Mouse (Mus musculus): ENCODE measurements around the gene Duoxa1. TPM values are rescaled to one million over a fixed set of nuclear protein-coding genes. Genes with fewer than 3 reads are reported as not detected.
"Not testable (repeated sequence)": the region's sequence is repeated elsewhere in the genome, so short reads cannot be mapped to it uniquely, and the experiment has no call there.

The Duoxa1 gene
- polyA plus RNA-seq, 1 experiment = 0.10 TPM

- TF ChIP-seq POLR2A (IDR thresholded peaks at IDR 0.05; ENCODE audit: extremely low read depth, insufficient read depth, low read length) (no peak), CTCF (IDR thresholded peaks at IDR 0.05; ENCODE audit: extremely low read depth, insufficient read depth, low read length) (no peak)
- Histone ChIP-seq H3K4me3 (ENCODE audit: insufficient read depth, low read length) (no peak overlapping the region), H3K27ac (ENCODE audit: insufficient read depth, low read length) (no peak overlapping the region), H3K4me1 (ENCODE audit: control insufficient read depth, insufficient read depth, low read length) (no peaks in the 10 kb centered on the region)
Measured at GRCm38 (mm10) chr2:122334170-122334569, 20.6 kb upstream of the Duoxa1 start.

DNA sequence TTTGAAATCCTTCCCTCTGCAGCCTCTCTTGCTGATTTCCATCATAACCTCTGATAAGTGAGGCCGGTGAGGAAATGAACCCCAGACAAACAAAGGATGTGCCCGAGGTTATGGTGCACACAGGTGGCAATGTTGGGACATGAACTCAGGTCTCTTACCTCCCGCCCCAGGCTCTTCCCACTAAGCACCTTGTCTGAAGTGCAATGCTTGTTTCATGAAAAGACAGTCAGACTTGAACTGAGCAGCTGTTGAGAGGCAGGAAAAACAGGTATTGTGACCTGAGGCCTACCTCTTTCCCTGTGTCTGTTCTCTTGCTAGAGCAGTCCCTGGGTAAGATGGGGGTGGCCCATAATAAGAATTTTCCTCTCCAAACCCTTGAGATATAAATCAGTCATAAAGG is 18.7 kb upstream of the Duoxa1 start:
- Histone ChIP-seq H3K4me1 (ENCODE audit: control insufficient read depth, insufficient read depth, low read length) (no peaks in the 10 kb centered on the region), H3K27ac (ENCODE audit: insufficient read depth, low read length) (no peak overlapping the region), H3K4me3 (ENCODE audit: insufficient read depth, low read length) (no peak overlapping the region)
- TF ChIP-seq CTCF (IDR thresholded peaks at IDR 0.05; ENCODE audit: extremely low read depth, insufficient read depth, low read length) = no peak
- TF ChIP-seq POLR2A (IDR thresholded peaks at IDR 0.05; ENCODE audit: extremely low read depth, insufficient read depth, low read length) = no peak

- not testable (repeated sequence) for H3K4me1 ChIP-seq (ENCODE audit: control insufficient read depth, insufficient read depth, low read length); H3K27ac ChIP-seq (ENCODE audit: insufficient read depth, low read length); H3K4me3 ChIP-seq (ENCODE audit: insufficient read depth, low read length)
Measured at GRCm38 (mm10) chr2:122330317-122330716, 16.8 kb upstream of the Duoxa1 start.

GRCm38 (mm10) chr2:122327986-122328385 is 14.5 kb upstream of the Duoxa1 start:
- Histone ChIP-seq H3K4me1 (ENCODE audit: control insufficient read depth, insufficient read depth, low read length) (no peaks in the 10 kb centered on the region), H3K27ac (ENCODE audit: insufficient read depth, low read length) (no peak overlapping the region), H3K4me3 (ENCODE audit: insufficient read depth, low read length) (no peak overlapping the region)
- TF ChIP-seq CTCF (IDR thresholded peaks at IDR 0.05; ENCODE audit: extremely low read depth, insufficient read depth, low read length) = no peak
- TF ChIP-seq POLR2A (IDR thresholded peaks at IDR 0.05; ENCODE audit: extremely low read depth, insufficient read depth, low read length) = no peak

- H3K27ac ChIP-seq (ENCODE audit: insufficient read depth, low read length) = no peak overlapping the region
Measured at GRCm38 (mm10) chr2:122325361-122325760, 11.8 kb upstream of the Duoxa1 start.

DNA sequence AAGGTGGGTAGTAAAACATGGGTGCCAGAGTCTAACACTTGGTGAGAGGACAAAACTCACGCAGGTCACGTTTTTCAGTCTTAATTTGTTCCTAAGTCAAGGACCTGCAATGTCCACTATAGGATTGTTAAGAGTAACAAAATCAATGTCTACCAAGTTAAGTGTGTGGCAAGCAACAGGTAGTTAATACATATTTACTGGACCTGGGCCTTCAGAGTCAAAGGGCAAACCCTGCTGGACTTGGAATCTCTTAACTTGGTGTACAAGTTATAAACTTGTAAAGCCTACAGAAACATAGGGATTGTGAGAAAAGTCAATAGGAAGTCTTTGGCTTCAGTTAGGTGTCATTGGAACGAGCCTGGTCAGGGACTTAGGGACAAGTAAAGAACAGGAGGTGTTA is 11.1 kb upstream of the Duoxa1 start:
- Histone ChIP-seq H3K4me1 (ENCODE audit: control insufficient read depth, insufficient read depth, low read length) (no peaks in the 10 kb centered on the region), H3K4me3 (ENCODE audit: insufficient read depth, low read length) (no peak overlapping the region), H3K27ac (ENCODE audit: insufficient read depth, low read length) (no peak overlapping the region)
- no peak for TF ChIP-seq POLR2A (IDR thresholded peaks at IDR 0.05; ENCODE audit: extremely low read depth, insufficient read depth, low read length)
- TF ChIP-seq CTCF (IDR thresholded peaks at IDR 0.05; ENCODE audit: extremely low read depth, insufficient read depth, low read length) = no peak

More at GRCm38 (mm10) chr2:122325361-122325760, 11.8 kb upstream of the Duoxa1 start:
- no peak for TF ChIP-seq CTCF (IDR thresholded peaks at IDR 0.05; ENCODE audit: extremely low read depth, insufficient read depth, low read length)
- TF ChIP-seq POLR2A (IDR thresholded peaks at IDR 0.05; ENCODE audit: extremely low read depth, insufficient read depth, low read length) = no peak
- Histone ChIP-seq H3K4me1 (ENCODE audit: control insufficient read depth, insufficient read depth, low read length) (no peaks in the 10 kb centered on the region), H3K4me3 (ENCODE audit: insufficient read depth, low read length) (no peak overlapping the region)

DNA sequence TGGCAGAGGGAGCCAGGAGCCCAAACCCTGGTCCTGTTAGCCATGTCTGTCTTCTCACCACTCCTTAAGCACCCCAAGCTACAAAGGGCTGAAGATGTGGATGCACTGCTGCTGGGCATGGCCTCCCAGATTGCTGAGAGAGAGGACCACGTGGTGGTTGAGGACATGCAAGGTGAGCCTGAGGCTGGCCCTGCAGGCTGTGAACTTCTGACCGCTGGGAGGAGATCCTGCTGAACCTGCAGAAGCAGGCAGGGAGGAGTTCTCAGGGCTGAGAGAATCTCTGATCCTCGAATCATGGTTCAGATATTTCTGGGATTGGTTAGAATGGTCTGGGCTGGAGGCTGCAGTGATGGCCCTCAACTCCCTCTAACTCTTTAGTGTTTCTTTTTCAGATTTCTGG is 10.4 kb upstream of the Duoxa1 start:
- H3K4me3 ChIP-seq (ENCODE audit: insufficient read depth, low read length) = no peak overlapping the region
- TF ChIP-seq POLR2A (IDR thresholded peaks at IDR 0.05; ENCODE audit: extremely low read depth, insufficient read depth, low read length) = no peak
- no peak for TF ChIP-seq CTCF (IDR thresholded peaks at IDR 0.05; ENCODE audit: extremely low read depth, insufficient read depth, low read length)
- H3K27ac ChIP-seq (ENCODE audit: insufficient read depth, low read length) = no peak overlapping the region
- no peaks in the 10 kb centered on the region for H3K4me1 ChIP-seq (ENCODE audit: control insufficient read depth, insufficient read depth, low read length)

DNA sequence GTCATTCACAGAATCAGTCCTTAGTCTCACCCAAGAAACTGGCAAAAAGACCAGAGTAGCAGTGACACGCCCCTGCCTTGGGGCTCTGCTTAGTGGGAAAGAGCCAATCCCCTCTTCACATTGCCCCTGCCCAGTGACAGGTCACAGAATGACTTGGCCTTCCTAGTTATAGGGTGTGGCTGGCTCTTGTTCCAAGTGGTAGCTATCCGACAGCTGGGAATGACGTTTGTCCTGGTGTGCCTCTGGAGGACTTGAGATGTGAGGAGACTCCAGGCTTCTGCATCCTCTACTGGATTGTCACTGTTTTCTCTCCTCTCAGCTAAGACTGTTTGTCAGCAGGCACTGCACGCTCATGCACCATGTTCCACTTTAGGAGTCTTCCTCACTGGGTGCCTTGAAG is 3.9 kb upstream of the Duoxa1 start:
- TF ChIP-seq POLR2A (IDR thresholded peaks at IDR 0.05; ENCODE audit: extremely low read depth, insufficient read depth, low read length) (no peak), CTCF (IDR thresholded peaks at IDR 0.05; ENCODE audit: extremely low read depth, insufficient read depth, low read length) (no peak)
- Histone ChIP-seq H3K4me1 (ENCODE audit: control insufficient read depth, insufficient read depth, low read length) (no peaks in the 10 kb centered on the region), H3K4me3 (ENCODE audit: insufficient read depth, low read length) (no peak overlapping the region), H3K27ac (ENCODE audit: insufficient read depth, low read length) (no peak overlapping the region)

DNA sequence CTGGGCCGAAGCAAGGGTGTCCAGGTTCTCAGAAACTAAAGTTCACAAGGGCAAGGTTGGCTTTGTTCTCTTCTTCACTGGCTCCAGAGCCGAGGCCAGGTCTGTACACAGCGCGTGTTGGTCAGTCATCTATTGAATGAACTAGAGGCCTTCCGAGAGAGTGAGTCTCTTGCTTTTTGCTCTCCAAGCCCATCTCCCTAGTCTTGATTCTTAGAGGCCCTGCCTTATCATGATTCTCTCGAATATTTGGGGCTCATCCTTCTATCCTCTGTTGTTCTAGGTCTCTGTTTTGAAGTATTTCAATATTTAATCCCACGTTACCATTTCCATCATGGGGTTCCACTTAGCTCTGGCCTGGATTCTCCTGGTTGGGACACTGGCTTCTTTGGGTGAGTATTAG is 1.8 kb upstream of the Duoxa1 start, which contains the start of gene Duox1:
TSS of gene Duox1 (plus strand) at position 301 of the 400 bp plus-strand sequence.
- no peak for TF ChIP-seq CTCF (IDR thresholded peaks at IDR 0.05; ENCODE audit: extremely low read depth, insufficient read depth, low read length)
- no peak for TF ChIP-seq POLR2A (IDR thresholded peaks at IDR 0.05; ENCODE audit: extremely low read depth, insufficient read depth, low read length)
- Histone ChIP-seq H3K4me3 (ENCODE audit: insufficient read depth, low read length) (no peak within 1 kb of the TSS), H3K4me1 (ENCODE audit: control insufficient read depth, insufficient read depth, low read length) (no peaks in the 10 kb centered on the region), H3K27ac (ENCODE audit: insufficient read depth, low read length) (no peak within 1 kb of the TSS)

DNA sequence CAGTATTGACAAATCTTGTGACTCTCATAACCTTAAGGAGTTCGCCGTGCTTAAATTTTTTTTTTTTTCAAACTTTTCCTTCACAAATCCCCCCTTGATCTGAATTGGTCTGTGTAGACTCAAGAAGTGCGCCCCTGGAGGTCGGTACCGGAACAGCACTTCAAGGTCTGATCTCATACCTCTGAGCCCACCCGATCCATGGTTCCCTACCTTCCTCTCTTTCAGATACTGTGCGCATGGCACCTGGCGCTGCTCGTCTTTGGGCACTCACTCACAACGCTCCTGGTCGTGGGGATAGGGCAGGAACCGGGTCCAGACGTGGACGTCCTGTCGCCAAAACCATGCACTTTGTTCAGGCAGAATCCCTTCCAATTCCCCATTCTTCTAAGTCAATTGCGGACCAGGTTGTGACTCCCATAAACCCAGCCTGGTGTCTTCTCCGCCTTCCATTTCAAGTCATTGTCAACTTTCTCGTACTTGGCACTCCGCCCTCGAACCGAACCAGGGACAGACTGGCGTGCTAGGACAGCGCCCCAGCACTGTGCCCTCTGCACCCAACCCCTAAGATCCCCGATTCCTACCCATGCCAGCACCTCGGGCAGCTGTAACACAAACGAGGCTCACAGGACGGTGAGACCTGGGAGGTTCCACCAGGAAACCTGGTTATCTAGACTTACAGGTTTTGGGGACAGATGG is 660 bp downstream of the Duoxa1 start:
- Histone ChIP-seq H3K4me3 (ENCODE audit: insufficient read depth, low read length) (no peak overlapping the region; the same call in 1 of the 2 replicates), H3K27ac (ENCODE audit: insufficient read depth, low read length) (no peak overlapping the region), H3K4me1 (ENCODE audit: control insufficient read depth, insufficient read depth, low read length) (no peaks in the 10 kb centered on the region)
- no peak for TF ChIP-seq POLR2A (IDR thresholded peaks at IDR 0.05; ENCODE audit: extremely low read depth, insufficient read depth, low read length)
- peak; percentile 59 for TF ChIP-seq CTCF (IDR thresholded peaks at IDR 0.05; ENCODE audit: extremely low read depth, insufficient read depth, low read length)

Data from cortical plate, adult 2 months (tissue).